Mouse (Mus musculus): ENCODE data around the gene Flt3l. TPM values are rescaled to one million over a fixed set of nuclear protein-coding genes. Genes with fewer than 3 reads are reported as not detected.

Gene Flt3l
- total RNA-seq, 2 experiments from 2014 or later = 4.2 TPM

DNA sequence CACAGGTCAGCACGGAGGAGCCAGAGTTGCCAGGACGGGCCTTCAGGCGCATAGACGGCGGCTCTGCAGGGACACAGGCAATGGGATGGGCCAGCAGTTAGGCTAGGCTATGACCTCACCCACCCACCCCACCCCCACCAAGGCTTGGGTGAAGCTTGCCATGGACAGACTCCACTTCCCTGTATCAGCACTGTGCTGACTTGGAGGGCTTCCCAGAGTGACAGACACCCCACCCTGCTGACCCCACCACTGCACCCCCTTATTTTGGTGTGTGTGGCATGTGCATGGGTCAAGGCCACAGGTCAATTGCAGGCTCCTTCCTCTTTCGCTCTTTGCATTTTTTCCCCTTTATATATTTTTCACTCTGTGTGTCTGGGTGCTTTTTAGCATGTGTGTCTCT, 40.9 kb downstream of the Flt3l start:
- DNase-seq = peak; percentile 49

GRCm38 (mm10) chr7:45094121-45094520, 42.1 kb downstream of the Flt3l start:
- no peak for DNase-seq

DNA sequence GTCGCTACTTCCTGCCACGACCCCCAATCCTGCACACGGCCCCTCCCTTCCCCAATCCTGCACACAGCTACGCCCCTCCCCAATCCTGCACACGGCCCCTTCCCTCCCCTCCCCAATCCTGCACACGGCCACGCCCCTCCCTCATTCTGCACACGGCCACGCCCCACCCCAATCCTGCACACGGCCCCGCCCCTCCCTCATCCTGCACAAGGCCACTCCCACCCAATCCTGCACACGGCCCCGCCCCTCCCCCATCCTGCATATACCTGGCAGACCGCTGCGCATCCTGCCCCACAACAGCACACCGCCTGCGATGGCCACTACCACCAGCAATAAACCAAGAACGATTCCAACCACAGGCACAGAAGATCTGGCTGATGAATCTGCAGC, 42.7 kb downstream of the Flt3l start:
- no peak for DNase-seq

DNA sequence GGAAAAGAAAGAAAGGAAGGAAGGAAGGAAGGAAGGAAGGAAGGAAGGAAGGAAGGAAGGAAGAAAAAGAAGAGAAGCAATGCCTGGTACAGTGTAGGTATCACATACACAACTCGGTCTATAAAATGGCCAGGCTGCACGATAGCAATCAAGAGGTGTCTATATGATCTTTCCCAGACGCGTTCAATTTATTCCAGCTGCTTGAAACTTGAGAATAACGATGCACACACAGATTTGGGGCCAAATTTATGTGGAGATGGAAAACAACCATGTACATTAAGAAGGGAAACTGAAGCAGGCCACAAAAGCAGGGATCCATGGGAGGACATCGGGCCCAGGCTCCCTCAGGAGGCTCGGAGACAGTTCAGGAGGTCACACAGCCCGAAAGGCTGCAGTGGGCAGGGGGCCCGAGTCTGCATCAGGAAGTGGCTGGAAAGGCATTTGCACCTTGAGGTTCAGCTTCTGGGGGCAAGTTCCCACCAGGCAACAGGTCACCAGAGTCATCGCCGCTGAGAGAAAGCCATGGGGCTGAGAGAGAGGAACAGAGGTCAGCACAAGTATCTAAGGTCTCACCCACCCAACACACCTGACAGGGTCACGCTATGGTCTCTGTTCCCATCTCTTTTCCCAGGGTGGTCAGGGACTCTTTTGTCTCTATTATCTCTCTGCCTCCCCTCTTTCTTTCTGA, 43.3 kb downstream of the Flt3l start:
- no peak for DNase-seq

DNA sequence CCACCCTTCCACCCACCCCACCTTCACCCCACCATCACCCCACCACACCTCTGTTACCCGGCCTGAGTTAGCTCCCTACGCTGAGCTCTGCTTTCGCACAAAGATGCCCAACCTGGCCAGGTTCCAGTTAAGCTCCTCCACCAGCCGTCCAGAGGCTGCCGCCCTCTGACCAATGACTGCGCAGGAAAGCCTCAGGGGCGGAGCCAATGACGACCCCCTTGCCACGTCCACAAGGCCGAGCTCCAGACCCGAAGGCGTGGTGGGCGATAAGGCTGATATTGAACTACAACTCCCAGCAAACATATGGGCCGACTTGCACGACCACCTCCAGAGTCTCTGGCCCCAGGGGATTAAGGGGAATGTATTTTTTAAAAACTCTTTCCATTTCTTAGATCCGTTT, 44.2 kb downstream of the Flt3l start, which contains the start of gene Rcn3:
TSS of gene Rcn3 (minus strand) at position 174 of the 400 bp plus-strand sequence.
- peak; percentile 88 for DNase-seq

- no peak for DNase-seq
Observed at GRCm38 (mm10) chr7:45091001-45091990, 44.9 kb downstream of the Flt3l start.

GRCm38 (mm10) chr7:45090251-45090977, 45.8 kb downstream of the Flt3l start:
- no peak for DNase-seq

GRCm38 (mm10) chr7:45088597-45088996, 47.6 kb downstream of the Flt3l start:
- no peak for DNase-seq

GRCm38 (mm10) chr7:45086084-45086483, 50.1 kb downstream of the Flt3l start:
- DNase-seq = no peak

GRCm38 (mm10) chr7:45083300-45083890, 52.8 kb downstream of the Flt3l start:
- DNase-seq = no peak

- peak; percentile 72 for DNase-seq
Observed at GRCm38 (mm10) chr7:45082401-45083299, 53.6 kb downstream of the Flt3l start.

- no peak for DNase-seq
Observed at GRCm38 (mm10) chr7:45081016-45081415, 55.2 kb downstream of the Flt3l start.

DNA sequence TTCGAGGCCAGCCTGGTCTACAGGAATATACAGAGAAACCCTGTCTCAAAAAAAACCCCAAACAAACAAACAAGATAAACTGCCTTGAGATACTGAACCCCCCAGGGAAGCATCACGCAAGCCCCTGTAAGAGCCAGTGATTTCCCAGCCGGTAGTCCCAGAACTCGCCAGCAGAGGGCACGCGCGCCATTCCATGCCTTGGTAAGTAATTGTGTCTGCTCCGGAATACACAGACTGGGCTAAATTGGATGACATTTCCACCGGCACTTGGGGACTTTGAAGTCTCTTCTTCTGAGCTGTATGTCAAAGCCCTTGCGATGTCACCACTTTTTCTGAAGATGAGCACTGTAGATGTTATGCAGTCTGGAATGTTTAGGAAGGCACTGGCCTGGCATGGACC, 56.4 kb downstream of the Flt3l start:
- DNase-seq = peak; percentile 82

Small RNA genes lying within 50 kb of the gene (microRNA-seq; reads per million reads assigned to microRNA genes)
- 833 to 1,261 reads per million in 2 experiments for gene Mir150 (ENCODE audit: borderline replicate concordance in 2 of 2)
- 13.8 to 22.8 reads per million in 2 experiments for gene Mir5121 (ENCODE audit: borderline replicate concordance in 2 of 2)
- gene Mir7055 (ENCODE audit: borderline replicate concordance in 2 of 2) = 0 reads per million in 2 experiments

Other genes with a start within 250 kb of the Flt3l start
- gene Med25, start 243.7 kb downstream of the Flt3l start, total RNA-seq (2021) = 10 to 100 TPM; 50.9 to 51.2 TPM
- gene Fuz, start 240.4 kb downstream of the Flt3l start, total RNA-seq (2021) = 10 to 100 TPM; 16.1 to 17.3 TPM
- gene Ap2a1, start 206.9 kb downstream of the Flt3l start, total RNA-seq (2021) = 10 to 100 TPM; 57.1 to 57.2 TPM
- not detected for gene Tsks, start 193.2 kb downstream of the Flt3l start, total RNA-seq (2021)
- 1 to 10 TPM; 1.6 to 2.0 TPM for gene Cpt1c, start 161.6 kb downstream of the Flt3l start, total RNA-seq (2021)
- gene Prmt1, start 149.9 kb downstream of the Flt3l start, total RNA-seq (2021) = 100 to 1,000 TPM; 119 to 142 TPM
- gene Irf3, start 138.8 kb downstream of the Flt3l start, total RNA-seq (2021) = 10 to 100 TPM; 16.1 to 20.9 TPM
- gene Bcl2l12, start 137.7 kb downstream of the Flt3l start, total RNA-seq (2021) = 1 to 10 TPM; 7.4 to 9.6 TPM
- gene Scaf1, start 120.1 kb downstream of the Flt3l start, total RNA-seq (2021) = 10 to 100 TPM; 35.8 to 38.1 TPM
- gene Rras, start 118.5 kb downstream of the Flt3l start, total RNA-seq (2021) = 10 to 100 TPM; 22.5 to 30.6 TPM
- gene Prr12, start 83.6 kb downstream of the Flt3l start, total RNA-seq (2021) = 10 to 100 TPM; 14.1 to 16.1 TPM
- gene Nosip, start 74.0 kb downstream of the Flt3l start, total RNA-seq (2021) = 10 to 100 TPM; 30.8 to 31.6 TPM
- 1 to 10 TPM; 6.9 to 9.1 TPM for gene Prrg2, start 73.8 kb downstream of the Flt3l start, total RNA-seq (2021)
- 10 to 100 TPM; 24.0 to 32.8 TPM for gene Rcn3, start 44.2 kb downstream of the Flt3l start, total RNA-seq (2021)
- gene Fcgrt, start 32.6 kb downstream of the Flt3l start, total RNA-seq (2021) = 10 to 100 TPM; 40.3 to 54.5 TPM
- 100 to 1,000 TPM; 413 to 448 TPM for gene Rps11, start 12.0 kb downstream of the Flt3l start, total RNA-seq (2021)
- 100 to 1,000 TPM; 520 to 561 TPM for gene Rpl13a, start 7.7 kb downstream of the Flt3l start, total RNA-seq (2021)
- gene Gm45713, start 201 bp downstream of the Flt3l start, total RNA-seq (2021) = not detected
- 10 to 100 TPM; 32.0 to 38.1 TPM for gene Pih1d1, start 17.9 kb upstream of the Flt3l start, total RNA-seq (2021)
- gene Aldh16a1, start 18.2 kb upstream of the Flt3l start, total RNA-seq (2021) = 10 to 100 TPM; 15.6 to 15.9 TPM
- 1 to 10 TPM; 1.1 to 2.5 TPM for gene Slc17a7, start 27.5 kb upstream of the Flt3l start, total RNA-seq (2021)
- gene Gfy, start 43.1 kb upstream of the Flt3l start, total RNA-seq (2021) = not detected
- gene Pth2, start 44.6 kb upstream of the Flt3l start, total RNA-seq (2021) = not detected
- gene Ccdc155, start 68.5 kb upstream of the Flt3l start, total RNA-seq (2021) = under 1 TPM; 0.19 to 0.23 TPM
- gene Dkkl1, start 75.7 kb upstream of the Flt3l start, total RNA-seq (2021) = not detected
- gene Tead2, start 79.3 kb upstream of the Flt3l start, total RNA-seq (2021) = 1 to 10 TPM; 2.5 to 2.8 TPM
- 1 to 10 TPM; 1.3 to 2.0 TPM for gene Cd37, start 102.7 kb upstream of the Flt3l start, total RNA-seq (2021)
- not detected for gene Slc6a16, start 104.7 kb upstream of the Flt3l start, total RNA-seq (2021)
- gene Slc6a21, start 141.1 kb upstream of the Flt3l start, total RNA-seq (2021) = not detected
- gene Trpm4, start 197.3 kb upstream of the Flt3l start, total RNA-seq (2021) = 10 to 100 TPM; 17.0 to 18.3 TPM
- 100 to 1,000 TPM; 812 to 910 TPM for gene Hrc, start 198.9 kb upstream of the Flt3l start, total RNA-seq (2021)
- gene Ppfia3, start 230.6 kb upstream of the Flt3l start, total RNA-seq (2021) = under 1 TPM; 0.18 to 0.38 TPM
- under 1 TPM in 1 of 2 experiments, not detected in 1; 0.67 TPM for gene Lin7b, start 234.2 kb upstream of the Flt3l start, total RNA-seq (2021)

Measured in gastrocnemius, postnatal 25 days (tissue).